Mouse (Mus musculus) midbrain, embryonic 16.5 days (tissue): ENCODE data around the gene Lypd6. TPM values are rescaled to one million over a fixed set of nuclear protein-coding genes. Genes with fewer than 3 reads are reported as not detected.
A peak's percentile ranks its signal among the peaks of the same experiment; 100 is the strongest.

ENCODE experiments used
- ATAC-seq: fragments of 200-750 bp; cut with Nextera tagmentation; 2 replicates; pipeline ENCODE4 v1.8.0; 2017; ENCODE audit warnings: moderate TSS enrichment
- H3K27ac ChIP-seq: fragments of 300-500 bp; sonication (generic); 2 replicates; pipeline ENCODE4 v1.5.1; 2014; ENCODE audit warnings: mild to moderate bottlenecking, low read length, mixed read lengths
- H3K27me3 ChIP-seq: fragments of 300-500 bp; sonication (generic); 2 replicates; pipeline ENCODE4 v1.6.1; 2014; ENCODE audit warnings: low read depth, low read length, mixed read lengths; ENCODE audit not compliant: control insufficient read depth, insufficient read depth
- H3K36me3 ChIP-seq: fragments of 300-500 bp; sonication (generic); 2 replicates; pipeline ENCODE4 v1.6.1; 2014; ENCODE audit warnings: mild to moderate bottlenecking, low read length, moderate library complexity, mixed read lengths; ENCODE audit not compliant: control insufficient read depth, insufficient read depth
- H3K4me1 ChIP-seq: fragments of 300-500 bp; sonication (generic); 2 replicates; pipeline ENCODE4 v1.6.1; 2014; ENCODE audit warnings: mild to moderate bottlenecking, low read length, mixed read lengths; ENCODE audit not compliant: control insufficient read depth, insufficient read depth
- H3K4me2 ChIP-seq: fragments of 300-500 bp; sonication (generic); 2 replicates; pipeline ENCODE4 v1.6.1; 2014; ENCODE audit warnings: mild to moderate bottlenecking, low read length, mixed read lengths
- H3K4me3 ChIP-seq: fragments of 300-500 bp; sonication (generic); 2 replicates; pipeline ENCODE4 v1.5.1; 2014; ENCODE audit warnings: low read depth, mild to moderate bottlenecking, low read length, moderate library complexity, mixed read lengths
- H3K9ac ChIP-seq: fragments of 300-500 bp; sonication (generic); 2 replicates; pipeline ENCODE4 v1.6.1; 2014; ENCODE audit warnings: low read depth, low read length, mixed read lengths
- H3K9me3 ChIP-seq: fragments of 300-500 bp; sonication (generic); replicated peaks from 2 replicates; pipeline ENCODE4 v1.6.1; 2014; ENCODE audit warnings: mild to moderate bottlenecking, low read length, mixed read lengths; ENCODE audit not compliant: control insufficient read depth, poor library complexity, severe bottlenecking
- WGBS: fragments of 180-500 bp; shearing (Covaris S2); extraction: QIAGEN DNeasy Blood & Tissue Kit; methylation state at CpG from one replicate; pipeline ENCODE4 v1.1.7; 2014; 5-methylcytosine and 5-hydroxymethylcytosine counted together
- polyA plus RNA-seq: library from polyadenylated mRNA; unstranded; fragments of >200 nt; fragmentation: Nextera tagmentation; extraction: Ambion mirVana; gene quantifications from 2 replicates; pipeline ENCODE4 v1.2.1, GENCODE M21; 2015

Lypd6 gene
- polyA plus RNA-seq, 1 experiment from 2014 or later, result 14.4 TPM

GRCm38 (mm10) chr2:50065902-50066245, 355 bp upstream of the Lypd6 start:
- peaks cover 10% of the 10 kb centered on the region for H3K4me1 ChIP-seq
- peak overlapping the region; percentile 78 for H3K4me3 ChIP-seq
- H3K27ac ChIP-seq, result no peak overlapping the region
- H3K9me3 ChIP-seq, result no peaks in the 10 kb centered on the region
- no peak for ATAC-seq
- 0 out of 2 replicates have a peak, but pooled peaks cover 2% of the 10 kb centered on the region for H3K27me3 ChIP-seq
- no peaks in the 10 kb centered on the region for H3K36me3 ChIP-seq
- 2% methylated on average over 14 of the region's 14 CpGs for WGBS
- peak overlapping the region; percentile 99 for H3K4me2 ChIP-seq
- H3K9ac ChIP-seq, result 0 out of 2 replicates have a peak overlapping the region, but pooled peaks have one; percentile 70

DNA sequence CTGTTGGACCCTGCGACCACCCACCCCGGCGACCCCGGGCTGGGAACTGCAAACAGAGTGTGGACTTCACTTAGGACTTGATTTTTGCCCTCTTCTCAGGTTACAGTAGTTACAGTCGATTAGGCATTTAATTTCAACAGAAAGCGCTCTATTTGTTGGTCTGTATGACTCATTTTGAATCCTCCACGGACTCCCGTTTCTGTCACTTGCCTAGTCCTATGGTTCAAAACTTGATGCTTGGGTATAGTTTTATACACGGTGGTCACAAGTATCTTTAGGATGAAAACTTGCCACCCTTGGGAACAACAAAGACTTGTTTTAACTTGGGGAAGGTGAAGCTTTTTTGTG, 713 bp downstream of the Lypd6 start:
- no peak overlapping the region for H3K27ac ChIP-seq
- 0 out of 2 replicates have a peak, but pooled peaks cover 2% of the 10 kb centered on the region for H3K27me3 ChIP-seq
- H3K4me3 ChIP-seq, result peak overlapping the region; percentile 78
- H3K9me3 ChIP-seq, result no peaks in the 10 kb centered on the region
- H3K4me1 ChIP-seq, result peaks cover 10% of the 10 kb centered on the region
- H3K36me3 ChIP-seq, result no peaks in the 10 kb centered on the region
- H3K9ac ChIP-seq, result peak overlapping the region; percentile 70
- peak overlapping the region; percentile 99 for H3K4me2 ChIP-seq
- 2% methylated on average over 9 of the region's 9 CpGs for WGBS
- ATAC-seq, result no peak

DNA sequence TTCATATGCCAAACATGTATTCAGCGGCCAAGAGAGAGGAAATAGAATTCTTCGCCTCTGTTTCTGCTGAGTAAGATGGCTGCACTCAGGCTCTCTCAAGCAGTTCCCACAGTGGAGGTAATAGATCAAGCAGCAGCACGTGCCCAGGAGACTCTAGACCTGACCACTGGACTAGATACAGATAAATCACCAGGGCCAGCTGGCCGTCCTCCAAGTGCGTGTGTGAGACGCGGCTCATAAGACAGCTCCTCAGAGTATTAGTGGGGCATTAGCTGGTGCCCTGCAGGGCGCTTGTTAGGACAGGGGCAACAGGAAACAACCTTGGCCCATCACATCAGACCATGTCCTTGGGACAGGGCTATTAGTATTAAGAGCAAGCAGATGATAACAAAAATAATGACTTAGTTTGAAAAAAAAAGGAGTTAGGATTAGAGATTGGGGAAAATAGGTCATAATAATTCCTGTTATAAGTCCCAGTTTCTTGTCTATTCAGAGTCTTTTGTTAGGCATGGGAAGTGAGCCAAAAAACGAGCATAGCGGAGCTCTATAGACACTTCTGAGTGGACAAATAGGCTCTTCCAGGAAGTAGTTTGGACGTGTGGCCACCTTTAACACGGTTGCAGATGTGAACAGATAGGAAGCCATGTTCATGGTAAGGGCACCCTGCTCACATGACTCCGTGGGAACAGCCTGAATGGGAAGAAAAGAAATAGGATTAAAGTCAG, 3.5 kb downstream of the Lypd6 start:
- no peaks in the 10 kb centered on the region for H3K9me3 ChIP-seq
- peaks cover 10% of the 10 kb centered on the region for H3K4me1 ChIP-seq
- no peak for ATAC-seq
- H3K36me3 ChIP-seq, result no peaks in the 10 kb centered on the region
- H3K4me3 ChIP-seq, result no peak overlapping the region
- 55% methylated on average over 13 of the region's 13 CpGs for WGBS
- H3K4me2 ChIP-seq, result no peak overlapping the region
- H3K27ac ChIP-seq, result no peak overlapping the region
- no peak overlapping the region for H3K9ac ChIP-seq
- 0 out of 2 replicates have a peak, but pooled peaks cover 2% of the 10 kb centered on the region for H3K27me3 ChIP-seq

DNA sequence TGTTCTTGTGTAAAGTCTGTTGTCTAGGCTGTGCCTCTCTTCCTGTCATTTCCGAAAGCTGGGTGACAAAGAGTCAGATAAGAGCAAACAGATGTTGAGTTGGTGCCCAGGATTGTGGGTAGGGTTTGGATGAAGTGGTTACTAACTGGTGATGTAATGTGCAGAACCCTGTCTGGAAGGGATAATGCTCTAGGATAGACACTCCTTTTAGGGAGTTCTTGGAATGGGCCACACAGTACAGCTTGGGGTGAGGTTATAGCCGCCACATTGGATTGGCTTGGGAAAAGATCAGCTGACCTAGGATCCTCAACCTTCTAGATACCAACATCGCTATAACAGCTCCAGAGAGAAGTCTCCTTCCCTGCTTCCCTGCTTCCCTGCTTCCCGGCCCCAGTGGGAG, 5.9 kb downstream of the Lypd6 start:
- ATAC-seq, result no peak
- Histone ChIP-seq H3K27ac (no peak overlapping the region), H3K9me3 (no peaks in the 10 kb centered on the region), H3K4me2 (no peak overlapping the region), H3K27me3 (0 out of 2 replicates have a peak, but pooled peaks cover 2% of the 10 kb centered on the region), H3K4me1 (peaks cover 3% of the 10 kb centered on the region), H3K4me3 (no peak overlapping the region), H3K36me3 (no peaks in the 10 kb centered on the region), H3K9ac (no peak overlapping the region)
- 90% methylated on average over 4 of the region's 4 CpGs for WGBS

GRCm38 (mm10) chr2:50084746-50085145, 18.5 kb downstream of the Lypd6 start:
- Histone ChIP-seq H3K4me1 (no peaks in the 10 kb centered on the region), H3K4me2 (no peak overlapping the region), H3K27ac (no peak overlapping the region), H3K9ac (no peak overlapping the region), H3K9me3 (no peaks in the 10 kb centered on the region), H3K36me3 (no peaks in the 10 kb centered on the region), H3K27me3 (no peaks in the 10 kb centered on the region), H3K4me3 (no peak overlapping the region)
- WGBS, result 79% methylated on average over 3 of the region's 3 CpGs
- no peak for ATAC-seq

DNA sequence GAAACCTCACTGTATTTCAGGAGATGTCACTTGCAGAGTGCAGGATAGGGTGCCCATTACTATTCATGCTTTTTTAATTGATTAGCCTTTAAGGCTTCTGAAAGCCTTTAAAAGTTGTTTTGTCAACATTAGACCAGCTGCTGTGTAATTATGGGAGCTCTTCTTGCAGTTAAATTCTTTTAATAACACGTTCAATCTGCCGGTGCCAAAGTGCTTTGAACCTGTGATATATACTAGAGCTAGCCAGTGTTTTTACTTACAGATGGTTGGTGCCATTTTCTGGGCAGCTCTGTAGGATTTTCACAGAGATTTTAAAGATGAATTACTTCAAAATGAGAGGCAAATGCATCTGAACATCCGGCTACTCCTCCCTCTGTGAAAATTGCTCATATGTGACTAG, 21.5 kb downstream of the Lypd6 start:
- 77% methylated on average over 3 of the region's 3 CpGs for WGBS
- no peak overlapping the region for H3K27ac ChIP-seq

GRCm38 (mm10) chr2:50096336-50096735, 30.1 kb downstream of the Lypd6 start:
- ATAC-seq, result no peak
- Histone ChIP-seq H3K4me3 (no peak overlapping the region), H3K27me3 (no peaks in the 10 kb centered on the region), H3K9ac (no peak overlapping the region), H3K9me3 (no peaks in the 10 kb centered on the region), H3K4me2 (no peak overlapping the region), H3K27ac (no peak overlapping the region), H3K36me3 (no peaks in the 10 kb centered on the region), H3K4me1 (peaks cover 15% of the 10 kb centered on the region; the same call in 1 of the 2 replicates)
- 64% methylated on average over 3 of the region's 3 CpGs for WGBS

More for the DNA sequence above, 21.5 kb downstream of the Lypd6 start:
- Histone ChIP-seq H3K27me3 (no peaks in the 10 kb centered on the region), H3K36me3 (no peaks in the 10 kb centered on the region), H3K4me2 (no peak overlapping the region), H3K9me3 (no peaks in the 10 kb centered on the region), H3K9ac (no peak overlapping the region), H3K4me3 (no peak overlapping the region), H3K4me1 (peaks cover 3% of the 10 kb centered on the region; the same call in 1 of the 2 replicates)
- no peak for ATAC-seq

GRCm38 (mm10) chr2:50100364-50101151, 34.3 kb downstream of the Lypd6 start:
- Histone ChIP-seq H3K9ac (no peak overlapping the region), H3K27ac (peak overlapping the region; percentile 47; the same call in 1 of the 2 replicates), H3K4me3 (no peak overlapping the region), H3K36me3 (no peaks in the 10 kb centered on the region), H3K9me3 (no peaks in the 10 kb centered on the region), H3K4me1 (peaks cover 13% of the 10 kb centered on the region; the same call in 1 of the 2 replicates), H3K27me3 (no peaks in the 10 kb centered on the region), H3K4me2 (no peak overlapping the region)
- ATAC-seq, result peak; percentile 79
- 8% methylated on average over 9 of the region's 9 CpGs for WGBS

GRCm38 (mm10) chr2:50101152-50101450, 34.9 kb downstream of the Lypd6 start:
- Histone ChIP-seq H3K4me1 (peaks cover 13% of the 10 kb centered on the region; the same call in 1 of the 2 replicates), H3K9ac (no peak overlapping the region), H3K9me3 (no peaks in the 10 kb centered on the region), H3K4me2 (no peak overlapping the region), H3K27me3 (no peaks in the 10 kb centered on the region), H3K4me3 (no peak overlapping the region), H3K36me3 (no peaks in the 10 kb centered on the region), H3K27ac (no peak overlapping the region)
- ATAC-seq, result 0 out of 2 replicates have a peak, but pooled peaks have one; percentile 17
- WGBS, result 56% methylated on average over 1 of the region's 1 CpGs
